In genomic region chr12:85705831-85706530, GRCm38 (mm10) we compare ENCODE assay signal across 8 mouse cellular contexts. TPM values are rescaled to one million over a fixed set of nuclear protein-coding genes. Genes with fewer than 3 reads are reported as not detected.
DNase-seq lines count a peak whose midpoint lies in the region; ATAC-seq and TF ChIP-seq lines count a peak whose summit lies in the region.

No protein-coding gene starts in this region.

- dilution Hi-C loops in CH12.LX (cut with MboI; ENCODE audit: extremely low pct_ligation_motif_present, extremely low pct_unique_long_range_greater_than_20kb, low sequenced_read_pairs) = no loop called here

- no peaks in the 10 kb centered on the region for H3K27me3 ChIP-seq in heart, embryonic 14.5 days (ENCODE audit: control insufficient read depth, insufficient read depth, low read length)
- H3K27me3 ChIP-seq in CH12.LX (replicated peaks) = no peaks in the 10 kb centered on the region
- H3K27me3 ChIP-seq in forebrain, embryonic 16.5 days (replicated peaks; ENCODE audit: control insufficient read depth, insufficient read depth, low read length) = no peaks in the 10 kb centered on the region; the same call in 1 of the 2 replicates
- no peaks in the 10 kb centered on the region for H3K27me3 ChIP-seq in liver, embryonic 16.5 days (ENCODE audit: control insufficient read depth, insufficient read depth, low read depth, low read length)

- no peak for TF ChIP-seq POLR2A in CH12.LX (IDR thresholded peaks at IDR 0.05; ENCODE audit: low read depth, low read length)

- H3K9ac ChIP-seq in heart, embryonic 14.5 days (ENCODE audit: low read length) = peak overlapping the region; percentile 82
- H3K9ac ChIP-seq in CH12.LX (ENCODE audit: insufficient read depth, low read depth) = peak overlapping the region; percentile 84
- H3K9ac ChIP-seq in forebrain, embryonic 16.5 days (replicated peaks; ENCODE audit: low read depth, low read length) = peak overlapping the region; percentile 37
- peak overlapping the region; percentile 53 for H3K9ac ChIP-seq in liver, embryonic 16.5 days (ENCODE audit: low read depth, low read length)

- peak overlapping the region; percentile 38 to 75 for H3K27ac ChIP-seq in heart, embryonic 14.5 days (replicated peaks in 1 of 2; ENCODE audit: control insufficient read depth in 1 of 2, insufficient read depth in 1 of 2, low read depth in 2 of 2, low read length in 2 of 2)
- peak overlapping the region; percentile 99 for H3K27ac ChIP-seq in CH12.LX (ENCODE audit: insufficient read depth, low read depth)
- no peak overlapping the region for H3K27ac ChIP-seq in forebrain, embryonic 16.5 days (ENCODE audit: low read length)
- peak overlapping the region; percentile 34; the same call in 1 of the 2 replicates for H3K27ac ChIP-seq in liver, embryonic 16.5 days (ENCODE audit: low read length)

- no peaks in the 10 kb centered on the region; the same call in 1 of the 2 replicates for H3K79me2 ChIP-seq in CH12.LX (replicated peaks; ENCODE audit: control insufficient read depth, extremely low read depth, insufficient read depth, poor library complexity, severe bottlenecking)

- TF ChIP-seq EP300 in CH12.LX (IDR thresholded peaks at IDR 0.05; ENCODE audit: low read length) = no peak

- ATAC-seq in heart, embryonic 14.5 days (ENCODE audit: insufficient number of reproducible peaks, insufficient read depth, low FRiP score, low read depth) = peak; percentile 8; the same call in 1 of the 2 replicates
- no peak for ATAC-seq in forebrain, embryonic 16.5 days
- no peak for ATAC-seq in liver, embryonic 16.5 days (ENCODE audit: low read depth)

- H3K9me3 ChIP-seq in heart, embryonic 14.5 days (ENCODE audit: control insufficient read depth, low read length) = no peaks in the 10 kb centered on the region
- H3K9me3 ChIP-seq in CH12.LX (replicated peaks; ENCODE audit: low read length) = no peaks in the 10 kb centered on the region
- no peaks in the 10 kb centered on the region for H3K9me3 ChIP-seq in forebrain, embryonic 16.5 days (ENCODE audit: control insufficient read depth, low read length)
- H3K9me3 ChIP-seq in liver, embryonic 16.5 days (replicated peaks; ENCODE audit: control insufficient read depth, low read length) = no peaks in the 10 kb centered on the region

- no peaks in the 10 kb centered on the region for H3K36me3 ChIP-seq in heart, embryonic 14.5 days (ENCODE audit: control insufficient read depth, insufficient read depth, low read length)
- peaks cover 23 to 53% of the 10 kb centered on the region in 2 experiments for H3K36me3 ChIP-seq in CH12.LX (replicated peaks in 1 of 2; ENCODE audit: control insufficient read depth in 1 of 2, insufficient read depth in 1 of 2, low read length in 1 of 2)
- no peaks in the 10 kb centered on the region for H3K36me3 ChIP-seq in forebrain, embryonic 16.5 days (ENCODE audit: control insufficient read depth, insufficient read depth)
- H3K36me3 ChIP-seq in liver, embryonic 16.5 days (ENCODE audit: control insufficient read depth, insufficient read depth) = no peaks in the 10 kb centered on the region

- H3K4me2 ChIP-seq in heart, embryonic 14.5 days (ENCODE audit: low read length) = peak overlapping the region; percentile 81
- H3K4me2 ChIP-seq in CH12.LX (ENCODE audit: insufficient read depth, low read depth, poor library complexity, severe bottlenecking) = peak overlapping the region; percentile 55
- H3K4me2 ChIP-seq in forebrain, embryonic 16.5 days (ENCODE audit: low read length) = peak overlapping the region; percentile 51
- peak overlapping the region; percentile 73 for H3K4me2 ChIP-seq in liver, embryonic 16.5 days (ENCODE audit: low read depth, low read length)

- no peak for TF ChIP-seq CTCF in CH12.LX (conservative IDR thresholded peaks at IDR 0.05 in 1 of 2, IDR thresholded peaks at IDR 0.05 in 1 of 2; ENCODE audit: low read depth in 2 of 2, low read length in 2 of 2)

- DNase-seq in heart, adult 9 months (ENCODE audit: low spot score in 2 of 2) = no peak
- DNase-seq in CH12.LX (ENCODE audit: extremely low read depth) = peak; percentile 27
- no peak for DNase-seq in adrenal gland, adult 18-20 months (ENCODE audit: low spot score in 2 of 2)
- no peak for DNase-seq in frontal cortex, postnatal 14 days (ENCODE audit: low spot score in 2 of 2)
- DNase-seq in layer of hippocampus, adult 11-12 months (ENCODE audit: low spot score) = no peak

- H3K4me3 ChIP-seq in heart, embryonic 14.5 days (ENCODE audit: control insufficient read depth in 1 of 2, insufficient read depth in 1 of 2, low read depth in 1 of 2, low read length in 2 of 2) = peak overlapping the region; percentile 38 to 49
- peak overlapping the region; percentile 16 to 54 (median 41) for H3K4me3 ChIP-seq in CH12.LX (replicated peaks in 1 of 3; ENCODE audit: low read depth in 2 of 3, low read length in 2 of 3, poor library complexity in 1 of 3)
- H3K4me3 ChIP-seq in forebrain, embryonic 16.5 days (replicated peaks; ENCODE audit: low read length) = peak overlapping the region; percentile 27
- H3K4me3 ChIP-seq in liver, embryonic 16.5 days (ENCODE audit: low read depth, low read length) = peak overlapping the region; percentile 55

- no peak for TF ChIP-seq RAD21 in CH12.LX (IDR thresholded peaks at IDR 0.05; ENCODE audit: low read depth, low read length)

- 20% methylated on average over 17 of the region's 17 CpGs for WGBS in heart, embryonic 14.5 days
- 20% methylated on average over 17 of the region's 17 CpGs for WGBS in forebrain, embryonic 16.5 days
- WGBS in liver, embryonic 16.5 days (ENCODE audit: insufficient replicate concordance) = 16% methylated on average over 17 of the region's 17 CpGs

- in situ Hi-C loops in CH12.LX (cut with MboI; ENCODE audit: low pct_ligation_motif_present, low pct_unique_long_range_greater_than_20kb, low sequenced_read_pairs) = no loop called here

- H3K4me1 ChIP-seq in heart, embryonic 14.5 days (ENCODE audit: control insufficient read depth in 2 of 2, insufficient read depth in 2 of 2, low read length in 2 of 2) = peaks cover 12 to 16% of the 10 kb centered on the region in 2 experiments
- H3K4me1 ChIP-seq in CH12.LX (ENCODE audit: control insufficient read depth in 1 of 2, insufficient read depth in 2 of 2) = peaks cover 58 to 97% of the 10 kb centered on the region in 2 experiments
- peaks cover 8% of the 10 kb centered on the region for H3K4me1 ChIP-seq in forebrain, embryonic 16.5 days (replicated peaks; ENCODE audit: control insufficient read depth, insufficient read depth, low read length)
- H3K4me1 ChIP-seq in liver, embryonic 16.5 days (ENCODE audit: control insufficient read depth, low read depth, low read length) = peaks cover 9% of the 10 kb centered on the region

TF ChIP-seq in CH12.LX, 34 proteins besides CTCF, POLR2A, EP300 and RAD21:
- TF ChIP-seq ZKSCAN1 (IDR thresholded peaks at IDR 0.05; ENCODE audit: borderline replicate concordance, low read depth, low read length) (no peak), NRF1 (IDR thresholded peaks at IDR 0.05; ENCODE audit: low read depth, low read length) (no peak), KAT2A (IDR thresholded peaks at IDR 0.05; ENCODE audit: insufficient replicate concordance, low read length) (no peak), MAFK (IDR thresholded peaks at IDR 0.05; ENCODE audit: insufficient replicate concordance, low read length) (no peak)

RNA-seq across cellular contexts. Expression of gene Batf, which starts 19.5 kb away (rescaled TPM):
- 4.5 and 5.0 TPM in 2 replicates for polyA plus RNA-seq in heart, embryonic 14.5 days (2014; fragmentation: Nextera tagmentation; extraction: Ambion mirVana)
- total RNA-seq in CH12.LX (2012; rRNA removed) = 137 and 141 TPM in 2 replicates
- total RNA-seq in CH12.LX (2014; rRNA removed) = 128 and 142 TPM in 2 replicates
- polyA plus RNA-seq in CH12.LX (2012; ENCODE audit: insufficient read length, low read depth) = 89.2 and 104 TPM in 2 replicates
- 0.75 and 1.2 TPM in 2 replicates for polyA plus RNA-seq in forebrain, embryonic 16.5 days (2015; fragmentation: Nextera tagmentation; extraction: Ambion mirVana)
- polyA plus RNA-seq in liver, embryonic 16.5 days (2015; fragmentation: Nextera tagmentation; extraction: Ambion mirVana) = 2.5 and 4.0 TPM in 2 replicates
- total RNA-seq in adrenal gland, adult 18-20 months (2021) = 1 to 10 TPM in 1 of 2 experiments, under 1 TPM in 1; 0.99 to 1.5 TPM

RNA-seq across cellular contexts. Expression of gene Flvcr2, which starts 40.4 kb away (rescaled TPM):
- polyA plus RNA-seq in heart, embryonic 14.5 days (2014; fragmentation: Nextera tagmentation; extraction: Ambion mirVana) = 7.8 TPM in 2 replicates
- 0.04 TPM in 1 of 2 replicates, not detected in the other for total RNA-seq in CH12.LX (2012; rRNA removed)
- total RNA-seq in CH12.LX (2014; rRNA removed) = not detected in 2 replicates
- 0.14 and 0.17 TPM in 2 replicates for polyA plus RNA-seq in CH12.LX (2012; ENCODE audit: insufficient read length, low read depth)
- polyA plus RNA-seq in forebrain, embryonic 16.5 days (2015; fragmentation: Nextera tagmentation; extraction: Ambion mirVana) = 4.2 and 4.9 TPM in 2 replicates
- 8.8 and 10.0 TPM in 2 replicates for polyA plus RNA-seq in liver, embryonic 16.5 days (2015; fragmentation: Nextera tagmentation; extraction: Ambion mirVana)
- 1 to 10 TPM; 4.1 to 4.3 TPM for total RNA-seq in adrenal gland, adult 18-20 months (2021)

Comparison
In these comparisons a context has a peak if more than half of its experiments do, and no peak if none do; other contexts are left out.
1. RNA of gene Batf, which starts 19.5 kb away (polyA plus RNA-seq): 89.2 to 104 TPM in CH12.LX; 4.5 to 5.0 TPM in heart, embryonic 14.5 days, 2.5 to 4.0 TPM in liver, embryonic 16.5 days and 0.75 to 1.2 TPM in forebrain, embryonic 16.5 days; every median in the first group is over 10 times any median in the second.
2. Peak in every context shown above with its lines, with median percentiles within 50 percentile points of each other: H3K4me2 ChIP-seq, H3K4me3 ChIP-seq and H3K9ac ChIP-seq.